Comparison of ENCODE assay signal across 12 mouse cellular contexts in the genomic region with DNA sequence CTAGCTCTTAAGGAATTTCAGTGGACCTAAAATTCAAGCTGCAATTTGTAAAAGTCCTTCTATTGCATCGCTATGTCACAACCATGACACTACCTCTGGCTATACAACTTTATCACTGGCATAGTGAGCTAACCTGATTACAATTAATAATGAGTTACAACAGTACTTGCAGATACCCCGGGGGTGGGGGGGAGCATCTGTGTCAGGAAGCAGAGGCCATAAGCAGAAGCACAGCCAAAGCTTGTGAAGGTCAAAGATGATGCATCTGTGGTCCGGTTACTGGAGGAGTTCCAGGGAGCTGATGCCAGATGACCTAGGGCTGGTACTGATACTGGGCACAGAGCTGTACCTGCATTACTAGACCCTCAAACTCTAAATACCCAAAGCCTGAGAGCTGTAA.
DNase-seq lines count a peak whose midpoint lies in the region.
"Had no signal": no experiment of that assay in that cellular context is flagged by ENCODE, and none has a peak within 500 bp of the region (broad histone marks: within the 10 kb centered on the region; RNA-seq: fewer than 3 reads in every experiment).

No protein-coding gene starts in this region.

- intact Hi-C loops in left cerebral cortex, postnatal 4 days (cut with DNase I) = no loop called here

- DNase-seq in adrenal gland, adult (ENCODE audit: inconsistent age in 2 of 2, low spot score in 1 of 2) = peak; percentile 17 to 44
- DNase-seq in adrenal gland, adult 18-20 months (ENCODE audit: low spot score in 2 of 2) = no peak
- peak; percentile 51 for DNase-seq in left cerebral cortex, postnatal 4 days
- DNase-seq in left cerebral cortex, adult 9 months (ENCODE audit: low spot score in 2 of 2) = no peak
- DNase-seq in cerebellum, adult 9-10 months = peak; percentile 8
- DNase-seq in heart, adult 11 months = no peak
- DNase-seq in gastrocnemius, postnatal 10 days = no peak
- DNase-seq in right cerebral cortex, postnatal 36 days (ENCODE audit: low spot score in 2 of 2) = no peak
- DNase-seq: kidney, postnatal 36 days; layer of hippocampus, postnatal 36 days; lung, embryonic 14.5 days; lung, postnatal 36 days had no signal

Comparison
In these comparisons a context has a peak if more than half of its experiments do, and no peak if none do; other contexts are left out.
1. DNase-seq: peak in adrenal gland, adult (2 of 2), left cerebral cortex, postnatal 4 days (single experiment) and cerebellum, adult 9-10 months (single experiment); none in adrenal gland, adult 18-20 months (0 of 2), left cerebral cortex, adult 9 months (0 of 2), heart, adult 11 months (single experiment), gastrocnemius, postnatal 10 days (single experiment) and right cerebral cortex, postnatal 36 days (0 of 2).